Mouse (Mus musculus) liver, adult (tissue): ENCODE measurements around the gene Gm10840.

ENCODE experiments used
- GATA4 ChIP-seq: IDR thresholded peaks from 2 replicates; pipeline ENCODE4 v1.6.1; 2014; ENCODE audit warnings: mild to moderate bottlenecking, low read length; ENCODE audit not compliant: insufficient replicate concordance

Gm10840 gene

DNA sequence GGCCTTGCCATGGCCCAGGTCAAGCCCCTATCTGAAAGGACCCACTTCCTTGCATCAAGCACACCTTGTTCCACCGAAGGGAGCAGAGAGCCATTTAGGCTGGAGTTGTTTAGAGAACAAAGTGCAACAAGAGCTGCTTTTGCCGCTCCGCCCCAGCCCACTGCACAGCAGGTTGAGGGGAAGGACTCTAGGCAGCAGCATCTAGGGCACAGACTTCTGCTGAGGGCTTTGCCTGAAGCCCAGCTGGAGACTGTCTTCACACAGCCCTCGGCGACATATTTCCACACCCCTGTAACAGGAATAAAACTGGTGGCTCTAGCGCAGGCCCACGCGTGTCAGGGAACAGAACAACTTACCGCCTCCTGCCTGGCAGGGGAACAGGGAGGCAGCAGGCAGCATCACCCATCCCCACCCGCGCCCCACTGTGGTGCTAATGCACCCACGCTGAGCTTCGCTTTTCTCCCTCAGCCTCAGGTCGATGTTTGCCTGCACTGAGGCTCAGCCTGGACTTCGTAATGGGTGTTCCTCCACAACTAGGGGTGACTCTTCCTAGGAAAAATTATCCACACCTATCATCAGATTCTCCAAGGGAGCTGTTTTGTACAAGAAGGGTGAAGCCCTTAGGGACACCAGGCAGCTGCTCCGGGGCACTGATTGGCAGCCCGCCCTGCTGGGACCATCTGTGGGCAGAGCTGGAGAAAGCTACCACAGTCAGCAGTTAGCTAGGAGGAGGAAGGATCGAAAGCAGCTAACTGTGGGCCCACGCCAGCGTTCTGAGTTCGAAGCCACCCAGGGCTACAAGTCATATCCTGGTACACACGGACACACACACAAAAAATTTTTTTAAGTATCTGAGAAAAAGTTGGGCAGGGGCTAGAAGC, at the start of gene Gm10840, which contains the start of gene Limd2:
Gm10840 (plus strand) TSS at position 10 of the 881 bp plus-strand sequence.
Limd2 (minus strand) TSS at position 20 of the 881 bp plus-strand sequence.
- no peak for TF ChIP-seq GATA4

GRCm38 (mm10) chr11:106111688-106112087, 49.0 kb upstream of the Gm10840 start:
- TF ChIP-seq GATA4, result no peak

DNA sequence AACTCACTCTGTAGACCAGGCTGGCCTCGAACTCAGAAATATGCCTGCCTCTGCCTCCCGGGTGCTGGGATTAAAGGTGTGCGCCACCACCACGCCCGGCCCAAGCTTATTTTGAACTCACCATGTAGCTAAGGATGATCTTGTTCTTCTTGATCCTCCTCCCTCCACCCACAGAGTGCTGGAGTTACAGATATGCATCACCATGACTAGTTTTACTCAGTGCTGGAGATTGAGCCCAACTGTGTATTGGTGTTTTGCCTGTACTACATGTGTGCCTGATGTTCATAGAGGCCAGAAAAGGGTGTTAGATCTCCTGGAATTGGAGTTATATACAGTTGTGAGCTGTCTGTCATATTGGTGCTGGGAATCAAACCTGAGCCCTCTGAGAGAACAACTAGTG, 38.4 kb upstream of the Gm10840 start:
- no peak for TF ChIP-seq GATA4

GRCm38 (mm10) chr11:106122736-106123135, 37.9 kb upstream of the Gm10840 start:
- peak; percentile 80; the same call in 1 of the 2 replicates for TF ChIP-seq GATA4

DNA sequence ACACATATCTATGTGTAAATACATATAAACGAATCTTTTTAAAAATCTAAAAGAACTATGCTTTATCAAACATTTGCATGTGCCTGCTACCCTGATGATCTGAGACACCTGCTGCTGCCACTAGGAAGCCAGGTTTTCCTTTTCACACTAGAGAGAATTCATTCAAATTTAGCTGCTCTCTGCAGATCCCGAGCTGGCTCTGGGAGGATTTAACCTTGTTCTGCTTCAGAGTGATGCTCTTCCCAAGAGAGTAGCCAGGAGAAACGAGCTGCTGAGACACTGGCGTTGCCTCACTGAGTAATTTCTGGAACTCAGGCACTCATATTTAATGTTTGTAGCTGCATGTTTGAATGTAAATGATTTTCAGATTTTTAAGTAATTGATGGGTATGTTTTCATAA, 35.9 kb upstream of the Gm10840 start:
- no peak for TF ChIP-seq GATA4

GRCm38 (mm10) chr11:106125827-106126226, 34.8 kb upstream of the Gm10840 start:
- no peak for TF ChIP-seq GATA4

DNA sequence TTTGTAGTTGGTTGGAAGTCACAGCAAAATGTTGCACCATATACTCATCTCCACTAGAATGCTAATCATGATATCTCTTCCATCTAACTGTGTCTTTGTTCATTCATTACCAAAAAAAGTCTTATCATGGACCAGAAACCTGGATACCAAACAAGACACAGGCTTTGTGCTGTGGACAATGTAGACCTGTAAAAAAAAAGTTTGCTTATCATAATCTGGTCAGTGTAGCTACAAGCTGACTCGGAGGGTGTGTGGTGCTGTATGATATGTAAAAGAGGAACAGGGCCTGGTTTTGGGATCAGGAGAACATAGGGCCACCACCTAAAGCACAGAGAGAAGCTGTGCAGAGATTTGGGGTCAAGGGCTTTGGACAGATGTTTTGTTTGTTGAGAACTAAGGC, 31.2 kb upstream of the Gm10840 start:
- no peak for TF ChIP-seq GATA4

DNA sequence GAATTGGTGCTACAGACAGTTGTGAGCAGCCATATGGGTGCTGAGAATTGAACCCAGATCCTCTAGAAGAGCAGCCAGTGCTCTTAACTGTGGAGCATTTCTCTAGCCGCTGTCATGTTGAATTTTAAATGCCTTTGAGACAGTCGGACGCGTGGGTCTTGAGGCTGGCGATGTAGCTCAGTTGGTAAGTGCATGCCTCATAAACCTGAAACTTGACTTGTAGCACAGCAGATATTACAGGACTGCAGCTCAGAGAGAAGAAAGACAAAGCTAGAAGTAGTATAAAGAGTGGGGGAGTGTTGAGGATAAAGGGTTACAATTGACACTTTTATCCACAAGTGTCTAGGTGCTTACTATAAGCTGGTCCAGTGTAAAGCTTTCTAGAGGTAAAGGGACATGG, 28.1 kb upstream of the Gm10840 start:
- TF ChIP-seq GATA4, result no peak

DNA sequence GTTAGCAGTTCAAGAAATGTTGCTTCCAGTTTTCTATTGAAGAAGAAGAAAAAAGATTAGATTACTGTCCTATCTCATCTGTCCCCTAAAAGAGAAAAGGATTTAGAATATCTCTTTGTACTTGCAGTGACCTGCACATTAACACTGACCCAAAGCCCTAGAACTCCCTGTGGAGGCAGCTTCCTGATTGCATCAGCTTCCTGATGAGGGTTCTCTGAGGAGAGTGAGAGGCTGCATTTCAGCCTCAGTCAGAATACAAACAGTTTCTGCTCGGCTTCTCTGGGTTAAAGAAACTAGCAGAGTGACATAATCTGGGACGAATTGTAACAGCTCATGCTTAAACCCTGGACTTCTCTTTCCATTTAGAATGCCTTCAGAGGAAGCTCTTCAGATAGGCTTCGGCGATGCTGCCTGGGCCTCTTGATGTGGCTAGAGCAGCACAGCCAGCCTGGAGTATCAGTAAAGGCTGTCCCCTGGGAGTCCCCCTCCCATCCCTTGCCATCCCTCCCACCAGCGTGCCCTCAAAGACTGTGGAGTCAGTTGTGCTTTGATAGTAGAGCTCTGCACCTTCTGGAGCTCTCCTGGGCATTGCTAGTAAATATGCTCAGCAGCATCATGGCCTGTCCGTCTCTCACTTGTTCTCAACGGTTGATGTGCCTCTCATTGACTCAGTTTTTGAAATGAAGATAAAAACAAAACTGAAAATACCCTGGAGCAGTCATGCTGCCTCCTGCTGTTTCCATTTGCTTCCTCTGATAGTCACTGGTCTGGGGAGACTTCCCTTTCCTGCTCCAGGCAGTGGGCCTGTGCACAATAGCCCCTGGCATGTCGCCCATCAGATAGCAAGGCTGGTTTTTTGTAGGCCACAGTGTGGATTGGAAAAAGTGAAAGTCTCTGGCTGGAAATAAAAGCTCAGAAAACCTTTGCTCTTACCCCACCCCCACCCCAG, 25.8 kb upstream of the Gm10840 start:
- TF ChIP-seq GATA4, result peak; percentile 100

DNA sequence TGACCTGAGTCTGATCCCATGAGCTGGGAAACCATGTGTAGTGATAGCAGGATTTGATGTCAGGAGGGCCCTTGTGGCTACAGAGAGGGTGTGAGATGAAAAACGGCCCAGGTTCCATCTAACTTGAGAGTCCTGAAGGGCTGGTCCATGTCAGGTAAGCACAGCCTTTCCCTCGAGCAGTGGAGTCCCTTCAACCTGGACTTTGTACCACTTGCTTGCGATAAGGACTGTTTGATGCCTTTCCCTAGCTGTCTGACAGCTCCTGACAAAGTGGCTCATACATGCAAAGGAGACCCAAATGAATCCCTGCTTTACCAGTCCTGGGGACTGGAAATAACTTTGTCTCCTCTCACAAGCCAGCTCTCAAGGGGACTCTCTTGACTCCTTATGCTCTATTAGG, 9.4 kb upstream of the Gm10840 start:
- TF ChIP-seq GATA4, result no peak

GRCm38 (mm10) chr11:106152132-106152531, 8.5 kb upstream of the Gm10840 start:
- no peak for TF ChIP-seq GATA4

DNA sequence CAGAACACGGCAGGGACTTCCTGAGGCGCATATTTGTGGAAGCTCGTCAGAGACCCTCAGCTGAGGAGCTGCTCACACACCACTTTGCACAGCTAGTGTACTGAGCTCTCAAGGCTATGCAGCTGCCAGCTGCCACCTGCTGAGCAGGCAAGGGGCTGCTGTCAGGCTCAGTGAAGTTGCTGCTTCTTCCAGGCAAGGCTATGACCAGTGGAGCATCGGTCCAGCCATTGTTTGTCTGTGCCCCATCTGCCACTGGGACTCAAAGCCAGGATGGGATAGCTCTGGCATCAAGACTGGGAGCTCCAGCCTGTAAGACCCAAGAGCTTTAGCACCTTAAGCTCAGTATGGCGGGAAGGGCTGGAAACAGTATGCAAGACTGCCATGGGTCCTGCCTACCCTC, 6.6 kb upstream of the Gm10840 start:
- TF ChIP-seq GATA4, result no peak

DNA sequence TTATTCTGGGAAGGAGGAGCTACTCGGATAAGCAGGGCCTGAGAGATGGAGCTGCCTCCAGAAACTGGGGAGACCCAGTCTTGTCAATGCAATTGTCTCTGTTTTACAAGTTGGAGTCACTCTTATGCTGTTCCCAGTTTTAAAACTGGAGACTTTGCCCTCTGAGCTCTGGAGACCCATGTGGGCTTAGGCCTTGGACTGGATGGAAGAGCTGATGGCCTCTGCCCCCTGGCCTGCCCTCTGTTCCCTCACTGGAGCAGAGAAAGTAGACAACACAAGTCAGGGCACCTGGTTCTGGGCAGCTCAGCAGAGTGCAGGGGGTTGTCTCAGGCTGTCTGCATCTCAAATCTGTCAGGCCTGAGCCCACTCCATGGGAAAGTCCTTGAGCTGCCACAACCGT, 5.9 kb upstream of the Gm10840 start:
- TF ChIP-seq GATA4, result no peak; the same call in 1 of the 2 replicates

DNA sequence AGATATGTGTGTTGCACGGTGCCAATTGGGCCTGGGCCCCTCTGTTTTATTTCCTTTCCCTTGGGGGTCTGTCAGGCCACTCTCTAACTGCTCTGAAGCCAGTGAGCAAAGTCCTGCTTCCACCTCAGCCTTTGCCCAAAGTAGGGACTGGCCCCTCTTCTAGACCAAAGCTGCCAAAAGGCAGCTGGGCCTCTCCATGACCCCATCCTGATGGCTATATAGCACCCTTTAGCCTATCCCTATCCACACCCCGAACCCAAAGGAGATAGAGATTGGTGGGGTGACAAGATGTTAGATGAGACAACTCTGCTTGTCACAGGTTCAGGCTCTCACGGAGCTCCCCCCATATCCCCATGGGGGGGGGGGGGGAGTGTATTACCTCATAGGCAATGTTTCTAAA, 4.9 kb upstream of the Gm10840 start:
- no peak for TF ChIP-seq GATA4

DNA sequence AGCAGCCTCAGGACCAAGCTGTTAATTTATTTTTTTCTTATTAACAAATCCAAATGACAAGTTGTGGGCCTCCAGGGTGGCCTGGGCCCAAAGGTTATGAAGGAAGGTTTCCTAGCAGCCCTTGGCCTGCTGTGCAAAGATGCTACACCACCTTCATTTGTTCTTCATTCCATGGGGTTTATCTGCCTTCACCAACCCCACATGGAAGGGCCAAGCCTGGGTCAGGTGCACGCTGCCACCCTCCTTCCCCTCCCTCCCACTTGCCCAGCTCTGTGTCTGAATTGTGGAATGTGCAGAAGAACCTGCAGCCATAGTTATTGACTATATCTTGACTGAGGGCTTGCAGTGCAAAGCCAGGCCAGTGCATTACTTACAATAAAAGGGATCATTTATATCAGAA, 4.4 kb upstream of the Gm10840 start:
- no peak for TF ChIP-seq GATA4

GRCm38 (mm10) chr11:106157154-106157553, 3.5 kb upstream of the Gm10840 start:
- no peak for TF ChIP-seq GATA4
